Mouse (Mus musculus): ENCODE measurements around the gene Drap1.

Gene Drap1

DNA sequence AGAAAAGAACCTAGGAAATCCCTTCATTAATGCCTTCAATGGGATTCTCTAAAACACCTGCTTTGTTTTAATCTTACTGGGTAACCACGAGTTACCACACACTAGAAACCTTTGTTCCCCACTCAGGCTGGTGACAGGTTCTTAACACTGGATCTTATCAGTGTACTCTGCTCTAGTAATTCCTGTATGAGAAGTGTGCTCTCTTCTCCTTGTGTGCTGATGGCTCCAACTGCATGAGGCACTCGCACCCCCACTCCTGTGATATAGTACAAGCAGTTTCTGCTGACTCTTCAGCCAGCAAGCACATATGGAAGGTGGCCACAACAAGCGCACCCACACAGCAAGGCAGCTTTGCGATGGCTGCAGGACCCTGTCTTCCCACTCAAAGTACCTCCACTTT is 50.6 kb downstream of the Drap1 start:
- no peak for DNase-seq

Data from lung, postnatal 14 days (tissue).